Mouse (Mus musculus) midbrain, embryonic 16.5 days (tissue): Measurements from ENCODE around the gene Foxi3. TPM values are rescaled to one million over a fixed set of nuclear protein-coding genes. Genes with fewer than 3 reads are reported as not detected.

ENCODE experiments used
- ATAC-seq: fragments of 200-750 bp; cut with Nextera tagmentation; 2 replicates; pipeline ENCODE4 v1.8.0; 2017; ENCODE audit warnings: moderate TSS enrichment
- H3K27ac ChIP-seq: fragments of 300-500 bp; sonication (generic); 2 replicates; pipeline ENCODE4 v1.5.1; 2014; ENCODE audit warnings: mild to moderate bottlenecking, low read length, mixed read lengths
- H3K27me3 ChIP-seq: fragments of 300-500 bp; sonication (generic); 2 replicates; pipeline ENCODE4 v1.6.1; 2014; ENCODE audit warnings: low read depth, low read length, mixed read lengths; ENCODE audit not compliant: control insufficient read depth, insufficient read depth
- H3K36me3 ChIP-seq: fragments of 300-500 bp; sonication (generic); 2 replicates; pipeline ENCODE4 v1.6.1; 2014; ENCODE audit warnings: mild to moderate bottlenecking, low read length, moderate library complexity, mixed read lengths; ENCODE audit not compliant: control insufficient read depth, insufficient read depth
- H3K4me1 ChIP-seq: fragments of 300-500 bp; sonication (generic); 2 replicates; pipeline ENCODE4 v1.6.1; 2014; ENCODE audit warnings: mild to moderate bottlenecking, low read length, mixed read lengths; ENCODE audit not compliant: control insufficient read depth, insufficient read depth
- H3K4me2 ChIP-seq: fragments of 300-500 bp; sonication (generic); 2 replicates; pipeline ENCODE4 v1.6.1; 2014; ENCODE audit warnings: mild to moderate bottlenecking, low read length, mixed read lengths
- H3K4me3 ChIP-seq: fragments of 300-500 bp; sonication (generic); 2 replicates; pipeline ENCODE4 v1.5.1; 2014; ENCODE audit warnings: low read depth, mild to moderate bottlenecking, low read length, moderate library complexity, mixed read lengths
- H3K9ac ChIP-seq: fragments of 300-500 bp; sonication (generic); 2 replicates; pipeline ENCODE4 v1.6.1; 2014; ENCODE audit warnings: low read depth, low read length, mixed read lengths
- H3K9me3 ChIP-seq: fragments of 300-500 bp; sonication (generic); replicated peaks from 2 replicates; pipeline ENCODE4 v1.6.1; 2014; ENCODE audit warnings: mild to moderate bottlenecking, low read length, mixed read lengths; ENCODE audit not compliant: control insufficient read depth, poor library complexity, severe bottlenecking
- WGBS: fragments of 180-500 bp; shearing (Covaris S2); extraction: QIAGEN DNeasy Blood & Tissue Kit; methylation state at CpG from one replicate; pipeline ENCODE4 v1.1.7; 2014; 5-methylcytosine and 5-hydroxymethylcytosine counted together
- polyA plus RNA-seq: library from polyadenylated mRNA; unstranded; fragments of >200 nt; fragmentation: Nextera tagmentation; extraction: Ambion mirVana; gene quantifications from 2 replicates; pipeline ENCODE4 v1.2.1, GENCODE M21; 2015

Foxi3 gene
- polyA plus RNA-seq, 1 experiment from 2014 or later: not detected

DNA sequence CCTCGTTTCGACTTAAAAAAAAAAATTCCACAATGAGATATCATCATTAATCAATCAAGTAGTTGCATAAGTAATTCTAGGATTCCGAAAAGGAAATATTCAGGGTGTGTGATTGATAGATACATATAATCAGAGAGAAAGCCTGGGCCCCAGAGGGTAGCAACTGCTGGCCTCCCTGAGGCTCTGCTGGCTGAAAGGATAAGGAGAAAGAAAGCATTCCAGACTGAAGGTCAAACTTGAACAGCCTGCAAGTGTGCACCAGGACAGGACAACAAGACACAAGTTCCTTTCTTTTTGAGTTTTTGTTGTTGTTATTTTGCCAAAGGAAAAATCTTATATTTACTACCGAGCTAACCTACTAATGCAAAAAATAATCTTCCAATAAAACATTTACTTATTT lies 12.0 kb downstream of the Foxi3 start:
- Histone ChIP-seq H3K4me1 (peaks cover 2% of the 10 kb centered on the region; the same call in 1 of the 2 replicates), H3K4me3 (no peak overlapping the region), H3K36me3 (no peaks in the 10 kb centered on the region), H3K9ac (no peak overlapping the region), H3K27me3 (no peaks in the 10 kb centered on the region), H3K4me2 (no peak overlapping the region), H3K9me3 (no peaks in the 10 kb centered on the region), H3K27ac (no peak overlapping the region)
- WGBS: 64% methylated on average over 4 of the region's 4 CpGs
- ATAC-seq: no peak

DNA sequence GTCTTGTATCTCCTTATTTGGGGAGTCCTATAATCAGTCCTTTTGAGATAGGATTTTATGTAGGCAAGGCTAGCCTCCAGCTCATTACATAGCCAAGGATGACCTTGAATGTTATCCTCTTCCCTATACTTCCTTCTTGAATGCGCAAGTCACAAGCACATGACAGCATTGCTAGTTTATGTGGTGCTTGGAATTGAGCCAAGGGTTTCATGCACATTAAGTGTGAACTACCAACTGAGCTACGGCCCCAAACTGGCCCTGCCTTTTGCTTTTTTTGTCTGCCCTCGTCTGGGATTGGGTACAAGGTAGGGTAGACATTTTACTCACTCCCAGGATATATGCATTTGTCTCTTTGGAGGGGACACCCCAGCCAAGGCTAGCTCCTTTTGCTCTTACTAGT lies 16.7 kb downstream of the Foxi3 start:
- Histone ChIP-seq H3K27ac (no peak overlapping the region), H3K36me3 (no peaks in the 10 kb centered on the region), H3K9me3 (no peaks in the 10 kb centered on the region), H3K4me1 (no peaks in the 10 kb centered on the region; the same call in 1 of the 2 replicates), H3K9ac (no peak overlapping the region), H3K4me3 (no peak overlapping the region), H3K4me2 (no peak overlapping the region), H3K27me3 (no peaks in the 10 kb centered on the region)
- no peak for ATAC-seq
- WGBS: 63% methylated on average over 3 of the region's 3 CpGs

DNA sequence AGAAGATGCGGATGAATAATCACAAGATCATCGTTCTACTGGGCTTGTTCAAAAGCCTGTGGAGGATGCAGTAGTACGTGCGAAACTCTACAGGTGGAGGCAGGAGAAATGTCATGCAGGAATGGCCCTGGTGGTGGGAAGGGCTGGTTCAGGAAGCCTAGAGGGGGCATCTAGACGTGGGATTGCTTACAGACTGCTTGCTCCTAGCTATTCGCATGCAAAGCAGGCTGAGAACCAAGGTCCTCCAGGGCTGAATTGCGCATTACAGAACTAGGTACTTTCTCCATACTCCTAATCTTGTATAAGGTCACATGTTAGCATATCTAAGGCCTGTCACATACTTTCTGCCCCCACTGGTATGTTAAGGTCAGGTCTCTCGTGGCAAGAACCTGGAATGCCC lies 24.7 kb downstream of the Foxi3 start:
- 81% methylated on average over 8 of the region's 8 CpGs for WGBS
- H3K4me2 ChIP-seq: no peak overlapping the region
- H3K27me3 ChIP-seq: no peaks in the 10 kb centered on the region
- no peak overlapping the region for H3K9ac ChIP-seq
- ATAC-seq: no peak
- no peak overlapping the region for H3K27ac ChIP-seq
- H3K9me3 ChIP-seq: no peaks in the 10 kb centered on the region
- H3K4me1 ChIP-seq: no peaks in the 10 kb centered on the region
- H3K4me3 ChIP-seq: no peak overlapping the region
- no peaks in the 10 kb centered on the region for H3K36me3 ChIP-seq

DNA sequence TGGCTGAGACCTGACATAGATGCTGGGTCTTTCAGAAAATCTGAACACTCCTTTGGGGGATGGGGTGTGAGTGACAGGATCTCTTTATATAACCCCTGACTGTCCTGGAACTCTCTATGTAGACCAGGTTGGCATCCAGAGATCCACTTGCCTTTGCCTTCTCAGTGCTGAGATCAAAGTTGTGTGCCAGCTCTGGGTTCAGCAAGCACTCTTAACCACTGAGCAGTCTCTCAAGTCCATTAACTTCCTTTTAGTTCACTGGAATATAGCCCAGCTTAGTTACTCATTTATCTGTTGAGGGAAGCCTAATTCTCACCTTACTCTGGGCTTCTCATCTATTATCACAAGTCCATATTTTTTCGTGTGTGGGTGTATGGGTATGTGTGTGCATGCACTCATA lies 26.1 kb downstream of the Foxi3 start:
- no peak for ATAC-seq
- Histone ChIP-seq H3K4me3 (no peak overlapping the region), H3K36me3 (no peaks in the 10 kb centered on the region), H3K4me1 (no peaks in the 10 kb centered on the region), H3K4me2 (no peak overlapping the region), H3K9me3 (no peaks in the 10 kb centered on the region), H3K27ac (no peak overlapping the region), H3K27me3 (no peaks in the 10 kb centered on the region), H3K9ac (no peak overlapping the region)
- WGBS: 90% methylated on average over 1 of the region's 1 CpGs

DNA sequence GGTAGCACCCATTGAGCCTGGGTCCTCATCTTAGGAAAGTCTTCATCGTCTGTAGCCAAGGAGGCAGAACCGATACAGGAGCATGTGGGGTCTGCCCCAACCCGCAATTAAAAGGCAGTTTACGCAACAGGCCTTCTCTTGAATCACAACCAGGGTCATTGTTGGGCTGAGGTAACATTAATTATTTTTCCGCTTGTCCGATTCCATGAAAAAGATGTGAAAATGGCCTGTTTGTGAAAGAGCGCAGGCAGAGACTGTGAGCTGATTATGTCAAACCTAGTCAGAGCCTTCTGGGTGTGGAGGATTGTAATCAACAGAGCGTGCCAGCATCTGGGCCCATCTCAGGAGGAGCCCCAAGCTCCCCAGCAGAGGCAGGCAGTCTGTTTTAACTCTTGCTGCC lies 30.4 kb downstream of the Foxi3 start:
- no peak overlapping the region for H3K27ac ChIP-seq
- 25% methylated on average over 8 of the region's 8 CpGs for WGBS
- H3K9ac ChIP-seq: no peak overlapping the region
- H3K4me3 ChIP-seq: no peak overlapping the region
- no peak for ATAC-seq
- no peaks in the 10 kb centered on the region for H3K36me3 ChIP-seq
- no peaks in the 10 kb centered on the region for H3K27me3 ChIP-seq
- H3K4me1 ChIP-seq: no peaks in the 10 kb centered on the region
- no peaks in the 10 kb centered on the region for H3K9me3 ChIP-seq
- H3K4me2 ChIP-seq: no peak overlapping the region

DNA sequence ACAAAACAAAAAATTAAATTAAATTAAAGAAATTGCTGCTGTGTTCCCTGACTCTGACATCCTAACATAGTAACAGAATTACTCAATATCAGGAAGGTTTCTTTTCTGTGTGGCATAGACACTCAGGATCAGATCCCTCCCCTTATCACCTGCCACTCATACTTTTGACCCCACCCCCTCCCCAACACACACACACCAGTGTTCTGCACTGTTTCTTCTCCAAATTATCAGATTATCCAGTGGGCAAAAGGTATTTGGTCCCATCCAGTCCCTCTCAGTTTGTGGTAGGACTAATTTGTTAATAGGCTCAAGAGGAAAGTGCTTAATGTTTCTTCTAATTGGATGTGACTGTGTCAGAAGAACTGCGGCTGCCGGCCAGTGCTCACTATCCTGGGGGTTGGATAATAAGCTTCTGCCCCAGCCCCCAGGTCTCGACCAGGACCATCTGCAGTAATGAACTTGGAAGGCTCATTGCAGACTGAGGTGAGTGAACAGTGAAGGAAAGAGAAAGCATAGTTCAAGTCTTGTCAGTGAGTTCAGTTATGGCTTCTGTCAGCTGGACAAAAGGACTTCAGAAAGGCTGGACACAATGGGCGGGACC lies 39.9 kb downstream of the Foxi3 start:
- H3K4me3 ChIP-seq: no peak overlapping the region
- WGBS: 59% methylated on average over 4 of the region's 4 CpGs
- H3K4me2 ChIP-seq: no peak overlapping the region
- H3K9ac ChIP-seq: no peak overlapping the region
- no peaks in the 10 kb centered on the region for H3K36me3 ChIP-seq
- H3K27me3 ChIP-seq: no peaks in the 10 kb centered on the region
- no peak for ATAC-seq
- no peaks in the 10 kb centered on the region for H3K9me3 ChIP-seq
- H3K4me1 ChIP-seq: no peaks in the 10 kb centered on the region
- H3K27ac ChIP-seq: no peak overlapping the region

DNA sequence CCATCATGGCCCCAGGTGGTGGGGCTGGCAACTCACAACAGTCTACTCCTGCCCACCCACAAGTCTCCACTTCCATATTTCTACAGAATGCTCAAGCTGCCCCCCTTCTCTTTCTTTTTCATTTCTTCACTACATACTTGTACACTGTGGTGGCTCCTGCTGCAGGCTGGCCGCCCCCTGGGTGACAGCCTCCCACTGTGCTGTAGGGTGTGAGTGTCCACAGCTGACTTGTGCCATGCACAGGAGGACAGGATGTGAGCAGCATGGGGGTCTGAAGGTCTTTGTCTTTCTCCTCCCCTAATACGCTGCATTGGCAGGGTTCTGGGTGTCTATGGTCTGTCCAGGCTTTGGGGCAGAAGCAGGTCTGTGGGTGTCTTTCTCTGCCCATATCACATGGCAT lies 46.3 kb downstream of the Foxi3 start:
- H3K27ac ChIP-seq: no peak overlapping the region
- ATAC-seq: no peak
- no peaks in the 10 kb centered on the region for H3K27me3 ChIP-seq
- WGBS: 89% methylated on average over 2 of the region's 2 CpGs
- H3K4me2 ChIP-seq: no peak overlapping the region
- no peaks in the 10 kb centered on the region for H3K36me3 ChIP-seq
- H3K9me3 ChIP-seq: no peaks in the 10 kb centered on the region
- H3K9ac ChIP-seq: no peak overlapping the region
- no peaks in the 10 kb centered on the region for H3K4me1 ChIP-seq
- no peak overlapping the region for H3K4me3 ChIP-seq

DNA sequence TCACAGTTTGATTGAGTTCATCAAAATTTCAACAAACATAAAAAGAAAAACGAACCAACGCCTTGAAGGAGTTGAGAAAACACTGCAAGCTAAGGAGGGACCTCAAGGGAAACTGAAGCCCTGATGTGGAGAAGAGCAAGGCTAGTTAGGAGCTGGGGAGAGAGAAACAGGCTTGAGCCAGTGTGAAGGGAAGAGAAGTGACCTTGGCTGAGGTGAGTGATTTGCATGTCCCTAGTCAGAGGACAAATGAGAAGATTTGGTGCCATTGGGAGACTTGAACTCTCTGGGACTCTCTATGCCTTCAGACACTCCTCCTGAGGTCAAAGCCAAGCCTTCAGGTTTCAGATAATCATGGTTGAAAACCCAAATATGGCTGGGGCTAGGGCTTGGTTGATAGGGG lies 47.8 kb downstream of the Foxi3 start:
- Histone ChIP-seq H3K4me2 (no peak overlapping the region), H3K4me1 (no peaks in the 10 kb centered on the region), H3K9ac (no peak overlapping the region), H3K27me3 (no peaks in the 10 kb centered on the region), H3K36me3 (no peaks in the 10 kb centered on the region), H3K27ac (no peak overlapping the region), H3K9me3 (no peaks in the 10 kb centered on the region), H3K4me3 (no peak overlapping the region)
- 85% methylated on average over 2 of the region's 2 CpGs for WGBS
- ATAC-seq: no peak
